Mouse (Mus musculus) heart, embryonic 11.5 days (tissue): ENCODE measurements at regions not wholly inside any gene's neighbourhood (a gene's known extent, or its start where the extent isn't known, plus 50 kb on each side); places are given as distances from the start of the nearest gene placed in this dataset.

Source experiments
- ATAC-seq: fragments of 200-750 bp; cut with Nextera tagmentation; replicated peaks from 2 replicates; pipeline ENCODE4 v1.8.0; 2017; ENCODE audit warnings: moderate library complexity; ENCODE audit not compliant: insufficient number of reproducible peaks, low FRiP score, low TSS enrichment
- H3K27ac ChIP-seq: fragments of 300-500 bp; sonication (generic); 2 replicates; pipeline ENCODE4 v1.5.1; 2014; ENCODE audit warnings: mild to moderate bottlenecking, low read depth, low read length
- H3K27me3 ChIP-seq: fragments of 300-500 bp; sonication (generic); 2 replicates; pipeline ENCODE4 v1.6.1; 2014; ENCODE audit warnings: mild to moderate bottlenecking, low read length, mixed read lengths; ENCODE audit not compliant: control insufficient read depth, insufficient read depth
- H3K36me3 ChIP-seq: fragments of 300-500 bp; sonication (generic); 2 replicates; pipeline ENCODE4 v1.6.1; 2014; ENCODE audit warnings: mild to moderate bottlenecking, low read length, moderate library complexity, mixed read lengths; ENCODE audit not compliant: control insufficient read depth, insufficient read depth
- H3K4me1 ChIP-seq: fragments of 300-500 bp; sonication (generic); 2 replicates; pipeline ENCODE4 v1.6.1; 2014; ENCODE audit warnings: low read length; ENCODE audit not compliant: control insufficient read depth, insufficient read depth
- H3K4me2 ChIP-seq: fragments of 300-500 bp; sonication (generic); 2 replicates; pipeline ENCODE4 v1.6.1; 2014; ENCODE audit warnings: mild to moderate bottlenecking, moderate library complexity
- H3K4me3 ChIP-seq: fragments of 300-500 bp; sonication (generic); 2 replicates; pipeline ENCODE4 v1.5.1; 2014; ENCODE audit warnings: low read depth, low read length
- H3K9ac ChIP-seq: fragments of 300-500 bp; sonication (generic); 2 replicates; pipeline ENCODE4 v1.6.1; 2014; ENCODE audit warnings: mild to moderate bottlenecking, low read depth, low read length, moderate library complexity
- H3K9me3 ChIP-seq: fragments of 300-500 bp; sonication (generic); replicated peaks from 2 replicates; pipeline ENCODE4 v1.6.1; 2016; ENCODE audit warnings: low read length; ENCODE audit not compliant: control insufficient read depth
- WGBS: fragments of 180-500 bp; shearing (Covaris S2); extraction: QIAGEN DNeasy Blood & Tissue Kit; methylation state at CpG from one replicate; pipeline ENCODE4 v1.1.7; 2014; ENCODE audit not compliant: insufficient replicate concordance; 5-methylcytosine and 5-hydroxymethylcytosine counted together

- Histone ChIP-seq H3K9me3 (no peaks in the 10 kb centered on the region), H3K4me1 (no peaks in the 10 kb centered on the region), H3K36me3 (no peaks in the 10 kb centered on the region), H3K9ac (no peak overlapping the region), H3K4me2 (no peak overlapping the region), H3K4me3 (no peak overlapping the region), H3K27ac (no peak overlapping the region), H3K27me3 (no peaks in the 10 kb centered on the region)
- no peak for ATAC-seq
- 66% methylated on average over 6 of the region's 6 CpGs for WGBS
These were observed 474.0 kb downstream of the Kcnj2 start for GRCm38 (mm10) chr11:111539960-111540359.

GRCm38 (mm10) chr11:111545291-111545690 is 479.3 kb downstream of the Kcnj2 start:
- no peaks in the 10 kb centered on the region for H3K27me3 ChIP-seq
- H3K4me2 ChIP-seq, result no peak overlapping the region
- no peaks in the 10 kb centered on the region for H3K36me3 ChIP-seq
- ATAC-seq, result no peak
- H3K9ac ChIP-seq, result no peak overlapping the region
- H3K9me3 ChIP-seq, result no peaks in the 10 kb centered on the region
- no peaks in the 10 kb centered on the region for H3K4me1 ChIP-seq
- WGBS, result 75% methylated on average over 4 of the region's 4 CpGs
- no peak overlapping the region for H3K27ac ChIP-seq
- H3K4me3 ChIP-seq, result no peak overlapping the region

DNA sequence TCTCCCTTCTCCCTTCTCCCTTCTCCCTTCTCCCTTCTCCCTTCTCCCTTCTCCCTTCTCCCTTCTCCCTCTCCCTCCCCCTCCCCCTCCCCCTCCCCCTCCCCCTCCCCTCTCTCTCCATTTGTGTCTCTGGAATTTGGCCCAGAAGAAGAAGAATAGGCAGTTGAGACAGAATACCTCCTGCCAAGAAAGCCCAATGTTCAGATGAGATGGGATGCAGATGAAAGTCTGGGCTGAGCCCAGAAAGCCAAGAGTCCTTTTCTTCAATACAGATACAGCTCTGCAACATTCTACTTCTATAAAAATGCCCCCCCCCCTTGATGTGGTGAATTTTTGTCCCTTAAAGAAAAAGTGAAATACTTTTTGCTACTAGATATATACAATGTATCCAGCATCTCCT is 489.2 kb downstream of the Kcnj2 start:
- Histone ChIP-seq H3K4me3 (no peak overlapping the region), H3K4me2 (no peak overlapping the region), H3K9me3 (no peaks in the 10 kb centered on the region), H3K27ac (no peak overlapping the region), H3K27me3 (no peaks in the 10 kb centered on the region), H3K9ac (no peak overlapping the region), H3K4me1 (no peaks in the 10 kb centered on the region), H3K36me3 (no peaks in the 10 kb centered on the region)
- ATAC-seq, result no peak

DNA sequence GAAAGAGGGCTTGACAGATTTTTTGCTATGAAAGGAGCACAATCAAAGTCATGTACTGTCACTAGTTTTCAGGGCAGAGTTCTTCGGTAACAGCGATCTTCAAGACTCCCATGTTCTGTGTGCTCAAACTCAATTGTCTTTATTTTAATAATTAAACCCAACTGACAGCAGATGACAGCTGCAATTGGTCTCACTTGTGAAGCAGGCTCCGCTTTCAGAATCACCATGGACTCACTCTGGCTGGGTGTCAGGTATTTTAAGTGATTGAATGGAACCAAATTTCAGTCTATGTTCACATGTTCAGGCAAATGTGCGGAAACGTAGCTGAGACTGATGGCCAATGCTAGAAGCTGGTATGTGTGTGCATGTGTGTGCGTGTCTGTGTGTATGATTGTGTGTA is 489.7 kb downstream of the Kcnj2 start:
- Histone ChIP-seq H3K9me3 (no peaks in the 10 kb centered on the region), H3K27me3 (no peaks in the 10 kb centered on the region), H3K4me3 (no peak overlapping the region), H3K4me2 (no peak overlapping the region), H3K36me3 (no peaks in the 10 kb centered on the region), H3K27ac (no peak overlapping the region), H3K9ac (no peak overlapping the region), H3K4me1 (no peaks in the 10 kb centered on the region)
- ATAC-seq, result no peak
- WGBS, result 86% methylated on average over 6 of the region's 6 CpGs

DNA sequence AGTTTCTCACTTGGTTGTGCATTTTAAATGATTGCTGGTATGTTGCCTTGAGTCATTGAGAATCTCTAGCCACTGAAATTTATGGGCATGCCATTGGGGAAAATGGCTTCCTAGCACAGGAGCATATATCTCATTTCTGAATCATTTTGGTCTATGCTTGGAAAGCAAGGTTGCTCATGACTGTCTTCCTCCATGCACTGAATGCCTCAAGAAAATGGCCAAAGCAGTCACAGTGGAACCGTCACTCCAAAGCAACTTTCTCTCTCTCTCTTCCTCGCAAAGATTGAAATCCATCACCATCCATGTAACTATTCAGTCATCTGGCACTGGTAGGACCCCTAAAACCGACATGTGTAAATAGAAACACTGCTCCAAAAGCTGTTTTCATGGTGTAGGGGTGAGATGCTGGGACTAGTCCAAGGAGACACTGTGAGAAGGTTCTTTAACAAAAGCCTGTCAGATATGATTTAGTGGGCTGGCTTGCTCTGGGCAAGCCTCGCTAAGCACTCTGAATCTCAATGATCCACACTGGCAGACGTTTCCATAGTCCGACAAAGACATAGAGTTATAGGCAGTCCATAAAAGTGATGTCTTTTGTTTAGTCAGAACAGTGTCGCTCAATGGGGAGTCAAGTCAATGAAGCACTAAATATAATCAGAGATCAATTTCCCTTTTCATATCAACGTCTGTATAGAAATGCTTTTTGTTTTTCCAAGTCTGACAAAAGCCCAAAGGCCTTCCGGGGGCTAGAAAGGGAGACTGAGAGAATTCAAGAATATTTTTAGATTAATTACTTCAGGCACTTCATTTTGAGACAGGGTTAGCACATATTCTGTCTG is 492.6 kb downstream of the Kcnj2 start:
- H3K27ac ChIP-seq, result no peak overlapping the region
- no peaks in the 10 kb centered on the region for H3K36me3 ChIP-seq
- H3K9ac ChIP-seq, result no peak overlapping the region
- no peak for ATAC-seq
- WGBS, result 76% methylated on average over 9 of the region's 9 CpGs
- no peak overlapping the region for H3K4me2 ChIP-seq
- no peaks in the 10 kb centered on the region for H3K9me3 ChIP-seq
- no peaks in the 10 kb centered on the region for H3K4me1 ChIP-seq
- H3K27me3 ChIP-seq, result no peaks in the 10 kb centered on the region
- no peak overlapping the region for H3K4me3 ChIP-seq

- no peaks in the 10 kb centered on the region for H3K4me1 ChIP-seq
- no peaks in the 10 kb centered on the region for H3K36me3 ChIP-seq
- ATAC-seq, result no peak
- no peak overlapping the region for H3K27ac ChIP-seq
- H3K9ac ChIP-seq, result no peak overlapping the region
- no peaks in the 10 kb centered on the region for H3K9me3 ChIP-seq
- no peaks in the 10 kb centered on the region for H3K27me3 ChIP-seq
- 63% methylated on average over 5 of the region's 5 CpGs for WGBS
- no peak overlapping the region for H3K4me2 ChIP-seq
- H3K4me3 ChIP-seq, result no peak overlapping the region
These were observed 497.2 kb downstream of the Kcnj2 start for GRCm38 (mm10) chr11:111563171-111563570.

DNA sequence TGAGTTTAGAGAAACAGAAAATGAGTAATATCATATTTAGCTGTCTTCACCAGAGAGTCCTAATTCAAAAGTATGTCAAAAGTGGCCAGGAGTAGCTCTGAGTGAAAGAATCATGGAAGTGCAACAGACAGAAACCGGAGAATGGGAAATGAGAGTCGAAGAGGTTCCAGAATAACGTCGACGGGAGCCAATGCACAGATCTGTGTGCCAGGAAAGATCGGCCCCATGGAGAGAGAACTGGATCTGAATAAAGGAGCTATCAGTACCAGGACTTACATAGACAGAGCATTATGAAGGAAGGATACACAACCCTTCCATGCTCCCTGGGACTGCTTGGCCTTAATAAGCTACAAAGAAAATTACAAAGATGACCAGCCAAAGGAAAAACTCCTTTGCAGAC is 502.1 kb downstream of the Kcnj2 start:
- Histone ChIP-seq H3K9ac (no peak overlapping the region), H3K4me2 (no peak overlapping the region), H3K27ac (no peak overlapping the region), H3K4me1 (no peaks in the 10 kb centered on the region), H3K36me3 (no peaks in the 10 kb centered on the region), H3K9me3 (no peaks in the 10 kb centered on the region), H3K27me3 (no peaks in the 10 kb centered on the region), H3K4me3 (no peak overlapping the region)
- ATAC-seq, result no peak
- 86% methylated on average over 6 of the region's 6 CpGs for WGBS

GRCm38 (mm10) chr11:111568876-111569275 is 502.9 kb downstream of the Kcnj2 start:
- Histone ChIP-seq H3K27me3 (no peaks in the 10 kb centered on the region), H3K4me2 (no peak overlapping the region), H3K9ac (no peak overlapping the region), H3K9me3 (no peaks in the 10 kb centered on the region), H3K27ac (no peak overlapping the region), H3K4me1 (no peaks in the 10 kb centered on the region), H3K36me3 (no peaks in the 10 kb centered on the region), H3K4me3 (no peak overlapping the region)
- 67% methylated on average over 9 of the region's 9 CpGs for WGBS
- ATAC-seq, result no peak

- no peaks in the 10 kb centered on the region for H3K4me1 ChIP-seq
- H3K4me2 ChIP-seq, result no peak overlapping the region
- no peak for ATAC-seq
- no peaks in the 10 kb centered on the region for H3K36me3 ChIP-seq
- WGBS, result 34% methylated on average over 1 of the region's 1 CpGs
- H3K9ac ChIP-seq, result no peak overlapping the region
- no peak overlapping the region for H3K27ac ChIP-seq
- no peaks in the 10 kb centered on the region for H3K27me3 ChIP-seq
- no peak overlapping the region for H3K4me3 ChIP-seq
- no peaks in the 10 kb centered on the region for H3K9me3 ChIP-seq
These were observed 511.9 kb downstream of the Kcnj2 start for GRCm38 (mm10) chr11:111577883-111578282.
